8 mouse cellular contexts compared by ENCODE assay signal in the genomic region with DNA sequence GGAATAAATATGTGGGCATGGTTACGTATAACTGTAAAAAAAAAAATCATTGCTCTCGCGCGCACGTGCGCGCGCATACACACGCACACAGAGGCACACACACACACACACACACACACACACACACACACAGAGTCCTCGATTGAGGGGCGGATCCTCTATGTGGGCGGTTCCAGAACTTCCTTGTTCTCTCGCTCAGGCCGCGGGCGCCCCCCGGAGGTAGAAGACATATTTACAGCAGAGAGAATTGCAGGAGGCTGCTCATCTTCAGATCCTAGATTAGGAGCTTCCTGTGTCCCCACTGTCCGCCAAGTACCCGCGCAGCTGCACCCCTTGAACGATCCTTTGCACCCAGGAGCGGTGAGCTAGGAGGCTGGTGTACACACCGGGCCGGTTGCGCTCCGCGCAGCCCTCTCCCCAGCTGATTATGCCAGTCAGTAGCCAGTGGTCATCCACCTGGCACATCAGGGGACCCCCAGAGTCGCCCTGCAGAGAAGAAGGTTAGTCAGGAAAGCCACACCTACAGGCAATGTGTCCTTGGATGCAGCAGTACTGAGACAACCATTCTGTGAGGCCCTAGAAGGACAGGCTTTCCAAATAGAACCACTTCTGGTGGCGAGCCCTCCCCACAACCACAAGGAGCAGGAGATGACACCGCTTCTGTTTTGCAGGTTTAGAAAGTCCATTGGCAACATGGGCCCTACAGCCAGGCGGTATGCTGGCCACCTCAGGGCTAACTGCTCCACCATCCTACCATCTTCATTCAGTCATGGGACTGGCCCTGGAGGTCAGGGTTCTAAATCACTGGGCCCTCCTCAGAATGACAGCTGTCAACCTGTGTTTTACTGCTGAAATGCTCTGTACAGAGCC. TPM values are rescaled to one million over a fixed set of nuclear protein-coding genes. Genes with fewer than 3 reads are reported as not detected.
DNase-seq lines count a peak whose midpoint lies in the region; ATAC-seq and TF ChIP-seq lines count a peak whose summit lies in the region.

No protein-coding gene starts in this region.

- peak overlapping the region; percentile 58 for H3K4me2 ChIP-seq in hindbrain, postnatal 0 days (ENCODE audit: low read depth, low read length)

- H3K27me3 ChIP-seq in hindbrain, postnatal 0 days (ENCODE audit: insufficient read depth, low read length) = no peaks in the 10 kb centered on the region

- peak; percentile 87 for ATAC-seq in hindbrain, postnatal 0 days
- peak; percentile 98 for ATAC-seq in megakaryocyte, adult 5-6 weeks (ENCODE audit: poor library complexity, severe bottlenecking)

- H3K27ac ChIP-seq in gastrocnemius, adult 2 months = no peak overlapping the region
- peak overlapping the region; percentile 41; the same call in 1 of the 2 replicates for H3K27ac ChIP-seq in hindbrain, postnatal 0 days
- H3K27ac ChIP-seq in left cerebral cortex, adult 2 months = peak overlapping the region; percentile 42

- peak; percentile 66 for TF ChIP-seq CTCF in gastrocnemius, adult 2 months (IDR thresholded peaks at IDR 0.05)
- peak; percentile 83 for TF ChIP-seq CTCF in hindbrain, postnatal 0 days (IDR thresholded peaks at IDR 0.05; ENCODE audit: low read depth)
- peak; percentile 67 for TF ChIP-seq CTCF in left cerebral cortex, adult 2 months (IDR thresholded peaks at IDR 0.05)

- 0 out of 2 replicates have a peak overlapping the region, but pooled peaks have one; percentile 44 for H3K9ac ChIP-seq in hindbrain, postnatal 0 days (replicated peaks; ENCODE audit: low read length)

- no peaks in the 10 kb centered on the region for H3K4me1 ChIP-seq in hindbrain, postnatal 0 days (ENCODE audit: insufficient read depth, low read length)

- 10% methylated on average over 31 of the region's 31 CpGs for WGBS in hindbrain, postnatal 0 days

- H3K9me3 ChIP-seq in hindbrain, postnatal 0 days (ENCODE audit: low read length) = no peaks in the 10 kb centered on the region

- no peaks in the 10 kb centered on the region for H3K36me3 ChIP-seq in hindbrain, postnatal 0 days (ENCODE audit: insufficient read depth, low read length)

- peak overlapping the region; percentile 32; the same call in 1 of the 2 replicates for H3K4me3 ChIP-seq in gastrocnemius, adult 2 months
- peak overlapping the region; percentile 20 for H3K4me3 ChIP-seq in hindbrain, postnatal 0 days (ENCODE audit: low read length)
- peak overlapping the region; percentile 33; the same call in 1 of the 2 replicates for H3K4me3 ChIP-seq in left cerebral cortex, adult 2 months

- intact Hi-C loops in gastrocnemius, adult 2 months (cut with DNase I) = no loop called here
- intact Hi-C loops in left cerebral cortex, adult 2 months (cut with DNase I) = loop anchor here (2.0 kb wide), 1 partner anchor 25 kb away; no protein-coding TSS in a partner anchor

- DNase-seq in T-cell, adult 2 months (ENCODE audit: low spot score) = peak; percentile 90
- peak; percentile 90 to 92 for DNase-seq in cerebellum, postnatal 36 days
- DNase-seq in gastrocnemius, adult 2 months = peak; percentile 90
- DNase-seq in hindbrain, postnatal 0 days (ENCODE audit: low spot score) = peak; percentile 95
- DNase-seq in left cerebral cortex, adult 2 months (ENCODE audit: extremely low spot score in 1 of 2, low spot score in 2 of 2) = peak; percentile 91 to 93
- peak; percentile 93 for DNase-seq in right cerebral cortex, adult 18-20 months
- DNase-seq in urinary bladder, adult 2 months (ENCODE audit: low spot score) = peak; percentile 83

RNA-seq across cellular contexts. Expression of a gene that starts 4.1 kb away (rescaled TPM):
- total RNA-seq in gastrocnemius, adult 2 months (2021) = not detected
- total RNA-seq in hindbrain, postnatal 0 days (2014; rRNA removed) = 0.42 TPM in 1 of 2 replicates, not detected in the other
- polyA plus RNA-seq in hindbrain, postnatal 0 days (2015; fragmentation: Nextera tagmentation; extraction: Ambion mirVana) = not detected in 2 replicates
- 1 to 10 TPM in 1 of 2 experiments, under 1 TPM in 1; 0.70 to 1.5 TPM for total RNA-seq in left cerebral cortex, adult 2 months (2021)
- total RNA-seq in megakaryocyte, adult 5-6 weeks (2015) = not detected in 2 replicates
- total RNA-seq in megakaryocyte, adult 5-6 weeks (2017) = not detected in 2 replicates
- polyA plus RNA-seq in urinary bladder, adult 2 months (2012; rRNA removed) = 17.2 and 19.3 TPM in 2 replicates

RNA-seq across cellular contexts. Expression of a gene that starts 13.4 kb away (rescaled TPM):
- not detected for total RNA-seq in gastrocnemius, adult 2 months (2021)
- not detected in 2 replicates for total RNA-seq in hindbrain, postnatal 0 days (2014; rRNA removed)
- polyA plus RNA-seq in hindbrain, postnatal 0 days (2015; fragmentation: Nextera tagmentation; extraction: Ambion mirVana) = not detected in 2 replicates
- 1 to 10 TPM in 1 of 2 experiments, under 1 TPM in 1; 0.45 to 1.1 TPM for total RNA-seq in left cerebral cortex, adult 2 months (2021)
- total RNA-seq in megakaryocyte, adult 5-6 weeks (2015) = 1.2 and 2.5 TPM in 2 replicates
- 0.89 and 1.2 TPM in 2 replicates for total RNA-seq in megakaryocyte, adult 5-6 weeks (2017)
- polyA plus RNA-seq in urinary bladder, adult 2 months (2012; rRNA removed) = 0.25 and 0.87 TPM in 2 replicates

RNA-seq across cellular contexts. Expression of a gene that starts 38.7 kb away (rescaled TPM):
- total RNA-seq in gastrocnemius, adult 2 months (2021) = not detected
- total RNA-seq in hindbrain, postnatal 0 days (2014; rRNA removed) = 1.4 TPM in 1 of 2 replicates, not detected in the other
- polyA plus RNA-seq in hindbrain, postnatal 0 days (2015; fragmentation: Nextera tagmentation; extraction: Ambion mirVana) = not detected in 2 replicates
- not detected for total RNA-seq in left cerebral cortex, adult 2 months (2021)
- total RNA-seq in megakaryocyte, adult 5-6 weeks (2015) = not detected in 2 replicates
- not detected in 2 replicates for total RNA-seq in megakaryocyte, adult 5-6 weeks (2017)
- polyA plus RNA-seq in urinary bladder, adult 2 months (2012; rRNA removed) = not detected in 2 replicates

RNA-seq across cellular contexts. Expression of a gene that starts 44.1 kb away (rescaled TPM):
- not detected for total RNA-seq in gastrocnemius, adult 2 months (2021)
- not detected in 2 replicates for total RNA-seq in hindbrain, postnatal 0 days (2014; rRNA removed)
- 0.14 TPM in 1 of 2 replicates, not detected in the other for polyA plus RNA-seq in hindbrain, postnatal 0 days (2015; fragmentation: Nextera tagmentation; extraction: Ambion mirVana)
- not detected for total RNA-seq in left cerebral cortex, adult 2 months (2021)
- not detected in 2 replicates for total RNA-seq in megakaryocyte, adult 5-6 weeks (2015)
- total RNA-seq in megakaryocyte, adult 5-6 weeks (2017) = not detected in 2 replicates
- polyA plus RNA-seq in urinary bladder, adult 2 months (2012; rRNA removed) = 13.2 and 21.8 TPM in 2 replicates

RNA-seq across cellular contexts. Expression of a gene that starts 52.3 kb away (rescaled TPM):
- total RNA-seq in gastrocnemius, adult 2 months (2021) = not detected
- not detected in 2 replicates for total RNA-seq in hindbrain, postnatal 0 days (2014; rRNA removed)
- not detected in 2 replicates for polyA plus RNA-seq in hindbrain, postnatal 0 days (2015; fragmentation: Nextera tagmentation; extraction: Ambion mirVana)
- total RNA-seq in left cerebral cortex, adult 2 months (2021) = not detected
- total RNA-seq in megakaryocyte, adult 5-6 weeks (2015) = not detected in 2 replicates
- not detected in 2 replicates for total RNA-seq in megakaryocyte, adult 5-6 weeks (2017)
- polyA plus RNA-seq in urinary bladder, adult 2 months (2012; rRNA removed) = 0.09 TPM in 1 of 2 replicates, not detected in the other
